Mouse (Mus musculus): Measurements from ENCODE around the gene Rad23a.

DNA sequence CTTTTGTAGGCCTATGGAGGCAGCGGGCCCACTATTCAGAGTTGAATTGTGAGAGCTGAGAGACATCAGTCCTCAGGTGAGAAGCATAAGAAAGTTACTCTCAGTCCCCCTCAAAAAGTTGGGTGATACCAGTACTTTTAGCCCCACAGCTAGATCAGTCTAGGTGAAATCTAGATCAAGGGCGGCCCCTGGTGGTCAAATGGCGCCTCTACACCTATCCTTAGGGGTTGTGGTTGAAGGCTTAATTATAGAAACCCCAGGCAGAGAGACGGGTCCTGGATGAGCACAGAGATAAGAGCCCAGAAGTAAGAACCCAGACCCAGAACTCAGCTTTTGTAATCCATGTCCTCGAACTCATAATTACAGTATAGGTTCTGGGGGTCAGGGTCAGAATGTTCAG is 27.4 kb downstream of the Rad23a start:
- TF ChIP-seq CTCF (IDR thresholded peaks at IDR 0.05; ENCODE audit: borderline replicate concordance, insufficient read depth, low read length) = no peak
- no peak for TF ChIP-seq POLR2A (IDR thresholded peaks at IDR 0.05; ENCODE audit: low read depth, low read length)

Data from embryonic fibroblast, embryonic 13.5 days (primary cell).